Mouse (Mus musculus) hindlimb bud, embryonic 11.5 days (tissue): ENCODE measurements around the gene Tubg1.
"Not testable (repeated sequence)": the region's sequence is repeated elsewhere in the genome, so short reads cannot be mapped to it uniquely, and the experiment has no call there.

Experiments
- DNase-seq: peaks from one replicate; pipeline ENCODE4 v3.0.0-alpha.2; 2012; ENCODE audit warnings: low read depth, low spot score; ENCODE audit errors: extremely low spot score

Gene Tubg1

DNA sequence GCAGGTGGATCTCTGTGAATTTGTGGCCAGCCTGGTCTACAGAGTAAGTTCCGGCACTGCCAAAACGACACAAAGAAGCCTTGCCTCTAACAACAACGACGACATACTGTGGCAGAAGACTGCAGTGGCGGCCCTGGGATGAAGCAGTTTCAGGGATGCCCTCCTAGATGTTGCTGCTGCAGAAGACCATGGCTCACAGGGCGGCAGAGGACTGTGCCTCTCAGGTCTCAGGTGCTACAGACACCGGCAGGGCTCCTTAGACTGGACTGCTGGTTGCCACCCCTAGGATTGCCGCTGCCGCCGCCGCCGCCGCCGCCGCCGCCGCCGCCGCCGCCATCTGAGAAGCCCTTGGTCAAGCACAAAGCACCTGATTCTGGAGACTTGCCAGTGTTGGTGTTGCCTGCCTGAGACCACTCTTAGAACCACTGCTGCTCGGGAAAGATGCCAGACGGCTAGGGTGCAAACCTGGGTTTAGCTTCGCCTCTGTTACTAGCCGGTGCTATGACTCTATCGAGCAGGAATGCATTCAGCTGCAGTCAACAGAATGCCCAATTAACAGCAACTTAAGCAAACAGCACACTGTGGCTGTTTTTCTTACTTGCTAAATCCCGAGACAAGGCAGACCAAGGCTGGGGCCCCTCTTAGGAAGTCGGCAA is 20.6 kb downstream of the Tubg1 start:
- no peak for DNase-seq

DNA sequence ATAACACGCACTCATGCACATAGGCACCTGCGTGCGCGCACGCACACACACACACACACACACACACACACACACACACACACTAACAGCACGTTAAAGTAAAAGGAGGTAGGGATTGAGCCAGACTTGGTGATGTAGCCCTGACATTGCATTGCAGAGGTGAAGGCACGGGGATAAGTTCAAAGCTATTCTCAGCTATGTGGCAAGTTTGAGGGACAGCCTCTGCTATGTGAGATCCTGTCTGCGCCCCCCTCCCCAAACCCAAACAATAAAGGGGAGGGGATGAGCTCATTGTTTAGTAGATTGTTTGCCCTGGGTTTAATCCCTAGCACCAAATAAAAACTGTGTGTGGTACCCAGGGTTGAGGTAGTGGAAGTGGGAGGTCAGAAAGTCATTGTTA is 21.4 kb downstream of the Tubg1 start:
- DNase-seq, result no peak

DNA sequence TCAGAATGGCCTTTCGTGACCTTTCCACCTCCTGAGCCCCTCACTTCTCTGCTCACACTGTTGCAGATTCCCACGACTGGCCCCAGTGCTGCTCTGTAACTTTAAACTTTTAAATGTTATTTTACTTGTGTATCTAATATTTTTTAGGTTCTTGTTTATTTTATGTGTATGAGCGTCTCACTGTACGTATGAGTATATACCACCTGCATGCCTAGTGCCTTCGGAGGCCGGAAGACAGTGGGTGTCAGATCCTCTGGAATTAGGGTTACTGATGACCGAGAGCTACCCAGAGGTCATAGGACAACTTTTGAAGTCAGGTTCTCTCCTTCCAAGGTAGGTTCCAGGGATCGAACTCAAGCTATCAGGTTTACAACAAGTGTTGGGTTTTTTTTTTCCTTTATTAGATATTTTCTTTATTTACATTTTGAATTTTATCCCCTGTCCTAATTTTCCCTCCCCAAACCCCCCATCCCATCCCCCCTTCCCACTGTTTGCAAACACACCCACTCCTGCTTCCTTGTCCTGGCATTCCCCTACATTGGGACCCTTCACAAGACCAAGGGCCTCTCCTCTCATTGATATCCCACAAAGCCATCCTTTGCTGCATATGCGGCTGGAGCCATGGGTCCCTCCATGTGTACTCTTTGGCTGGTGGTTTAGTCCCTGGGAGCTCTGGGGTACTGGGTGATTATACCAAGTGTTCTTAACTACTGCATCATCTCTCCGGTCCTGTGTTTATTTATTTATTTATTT is 22.7 kb downstream of the Tubg1 start:
- DNase-seq, result no peak

DNA sequence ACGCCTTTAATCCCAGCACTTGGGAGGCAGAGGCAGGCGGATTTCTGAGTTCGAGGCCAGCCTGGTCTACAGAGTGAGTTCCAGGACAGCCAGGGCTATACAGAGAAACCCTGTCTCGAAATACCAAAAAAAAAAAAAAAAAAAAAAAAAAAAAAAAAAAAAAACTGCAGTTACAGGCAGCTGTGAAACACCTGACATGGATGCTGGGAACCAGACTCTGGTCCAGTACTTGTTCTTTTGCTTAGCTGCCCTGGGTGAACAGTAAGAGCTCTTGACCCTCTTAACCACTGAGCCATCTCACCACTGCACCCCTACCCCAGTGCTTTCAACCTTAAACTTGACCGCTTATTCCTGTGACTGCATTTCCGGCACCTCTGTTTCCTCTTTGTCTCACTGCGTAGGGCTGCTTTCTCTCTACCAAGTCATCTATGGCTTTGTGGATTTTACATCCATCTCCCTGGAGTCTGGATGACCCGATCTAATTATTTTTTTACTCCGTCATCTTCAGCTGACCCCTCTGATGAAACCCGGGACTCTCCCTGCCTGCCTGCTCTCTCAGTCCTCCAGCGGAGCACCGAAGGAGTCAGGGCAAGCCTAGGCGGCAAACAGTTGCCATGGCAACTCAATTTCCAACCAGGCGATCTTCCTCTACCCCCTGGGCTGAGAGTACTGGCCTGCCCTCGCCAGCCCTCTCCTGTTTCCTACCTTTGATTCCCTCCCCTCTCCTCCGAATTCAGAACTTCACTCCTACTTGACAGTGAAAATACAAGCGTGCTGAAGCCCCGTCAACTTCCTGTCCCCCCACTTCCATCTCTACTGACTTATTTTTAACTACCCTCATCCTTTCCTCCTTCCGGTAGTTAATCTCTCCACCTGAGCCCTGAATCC is 23.8 kb downstream of the Tubg1 start:
- DNase-seq, result no peak

DNA sequence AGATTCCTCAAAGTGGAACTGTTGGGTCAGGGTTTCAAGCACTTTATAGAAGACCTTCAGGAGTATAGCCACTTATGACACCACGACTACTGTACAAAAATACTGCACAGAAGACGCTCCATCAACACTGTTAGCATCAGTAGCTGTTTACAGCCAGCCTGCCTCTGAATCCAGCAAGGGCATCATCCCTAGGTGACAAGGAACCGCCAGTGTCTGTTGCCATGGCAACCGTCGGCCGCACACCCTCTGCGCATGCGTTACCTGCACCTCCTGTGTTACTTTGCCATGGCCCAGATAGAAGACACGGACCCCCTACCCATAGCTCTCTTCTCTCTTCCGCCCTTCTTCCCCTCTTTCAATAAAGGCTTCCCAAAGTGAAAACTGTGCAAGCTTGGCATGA is 26.6 kb downstream of the Tubg1 start:
- no peak for DNase-seq

DNA sequence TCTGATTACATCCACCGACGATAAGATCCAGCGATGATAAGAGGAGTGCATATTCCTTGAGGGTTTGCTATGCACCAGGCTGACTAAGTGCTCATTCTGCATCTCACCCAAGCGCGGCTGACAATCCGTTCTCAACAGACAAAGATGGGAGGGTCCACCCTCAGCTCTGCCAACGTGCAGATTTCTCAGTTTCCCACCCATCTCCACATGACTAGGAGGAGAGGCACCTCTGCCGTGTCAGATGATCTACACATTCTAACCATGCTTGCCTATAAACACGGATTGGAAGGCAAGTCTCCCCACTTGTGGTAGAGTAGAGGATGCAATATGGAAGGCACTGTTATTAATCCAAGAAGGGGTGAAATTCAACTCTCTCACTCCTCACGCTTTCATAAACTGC is 29.0 kb downstream of the Tubg1 start:
- no peak for DNase-seq

DNA sequence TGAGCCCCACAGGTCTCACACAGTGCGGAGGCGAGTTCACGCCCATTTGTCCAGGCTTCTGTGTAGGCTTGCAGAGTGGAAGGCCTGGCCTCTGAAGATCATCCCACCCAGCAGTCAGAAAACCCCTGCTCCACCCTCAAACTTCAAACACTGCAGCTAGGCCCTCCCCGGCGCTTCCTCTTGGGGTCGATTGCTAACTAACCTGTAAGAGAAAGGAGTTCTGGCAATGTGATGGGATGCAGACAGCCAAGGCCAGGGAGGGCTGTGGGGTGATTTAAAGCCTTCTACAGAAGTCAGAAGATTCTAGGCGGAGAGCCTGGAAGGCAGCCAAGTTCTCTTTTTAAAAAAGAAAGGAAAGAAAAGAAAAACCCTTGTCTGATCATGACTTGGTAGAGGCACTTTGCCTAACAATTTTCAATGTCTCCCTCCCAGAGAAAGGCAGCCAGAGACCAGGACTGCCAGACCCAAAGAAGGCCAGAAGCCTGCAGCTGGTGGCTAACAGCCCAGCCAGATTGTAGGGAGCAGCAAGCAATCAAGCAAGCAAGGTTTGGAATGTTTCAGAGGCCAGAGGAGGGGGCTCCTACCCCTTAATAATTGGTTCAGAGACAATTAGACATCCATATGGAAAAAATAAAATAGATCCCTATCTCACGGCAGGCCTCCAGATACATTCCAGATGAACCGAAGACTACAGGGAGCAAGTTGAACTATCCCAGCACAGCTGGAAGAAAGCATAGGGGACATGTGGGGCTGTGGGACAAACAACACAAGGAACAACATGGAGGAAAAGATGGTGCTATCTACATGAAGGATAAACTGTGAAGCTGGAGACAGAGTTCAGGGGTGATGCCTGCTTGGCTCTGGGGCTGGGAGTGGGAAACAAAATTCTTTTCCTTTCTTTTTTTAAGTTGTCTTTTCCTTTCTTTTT is 29.7 kb downstream of the Tubg1 start:
- no peak for DNase-seq

DNA sequence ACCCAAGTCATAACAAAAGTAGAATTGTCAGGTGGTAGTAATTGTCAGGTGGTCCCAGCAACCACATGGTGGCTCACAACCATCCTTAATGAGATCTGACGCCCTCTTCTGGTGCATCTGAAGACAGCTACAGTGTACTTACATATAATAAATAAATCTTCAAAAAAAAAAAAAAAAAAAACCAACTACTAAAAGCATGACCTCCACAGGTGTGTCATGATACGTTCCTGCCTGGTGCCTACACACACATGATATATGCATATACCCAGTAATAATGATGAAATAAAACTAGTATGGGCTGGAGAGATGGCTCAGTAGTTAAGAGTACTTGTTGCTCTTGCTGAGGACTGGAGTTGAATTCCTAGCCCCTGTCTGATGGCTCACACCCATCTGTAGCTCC is 31.3 kb downstream of the Tubg1 start:
- no peak for DNase-seq

DNA sequence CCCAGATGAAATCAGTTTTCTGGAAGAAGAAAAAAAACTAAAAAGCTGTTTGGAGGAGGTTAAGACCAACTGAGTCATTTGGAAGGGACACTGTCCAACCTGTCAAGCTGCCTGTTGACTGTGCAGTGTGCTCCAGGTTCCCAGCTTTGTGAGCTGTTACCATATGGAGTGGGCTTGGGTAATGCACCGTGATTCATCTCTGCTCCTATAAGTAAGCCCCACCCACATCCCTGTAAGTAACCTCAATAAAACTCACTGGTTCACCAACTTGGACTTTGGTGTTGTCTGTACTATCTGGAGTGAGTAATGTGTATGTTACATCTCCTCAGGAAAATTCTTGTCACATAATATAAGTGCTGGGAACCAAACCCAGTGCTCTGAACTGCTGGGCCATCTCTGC is 33.1 kb downstream of the Tubg1 start:
- no peak for DNase-seq

DNA sequence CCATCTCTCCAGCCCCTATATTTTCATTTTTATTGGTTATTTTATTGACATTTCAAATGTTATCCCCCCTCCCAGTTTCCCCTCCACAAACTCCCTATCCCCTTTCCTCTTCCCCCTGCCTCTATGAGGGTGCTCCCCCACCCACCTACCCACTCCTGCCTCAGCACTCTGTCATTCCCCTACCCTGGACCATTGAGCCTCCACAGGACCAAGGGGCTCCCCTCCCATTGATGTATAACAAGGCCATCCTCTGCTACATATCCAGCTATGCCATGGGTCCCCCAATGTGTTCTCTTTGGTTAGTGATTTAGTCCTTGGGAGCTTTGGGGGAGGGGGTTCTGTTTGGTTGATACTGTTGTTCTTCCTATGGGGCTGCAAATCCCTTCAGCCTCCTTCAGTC is 34.9 kb downstream of the Tubg1 start:
- no peak for DNase-seq

DNA sequence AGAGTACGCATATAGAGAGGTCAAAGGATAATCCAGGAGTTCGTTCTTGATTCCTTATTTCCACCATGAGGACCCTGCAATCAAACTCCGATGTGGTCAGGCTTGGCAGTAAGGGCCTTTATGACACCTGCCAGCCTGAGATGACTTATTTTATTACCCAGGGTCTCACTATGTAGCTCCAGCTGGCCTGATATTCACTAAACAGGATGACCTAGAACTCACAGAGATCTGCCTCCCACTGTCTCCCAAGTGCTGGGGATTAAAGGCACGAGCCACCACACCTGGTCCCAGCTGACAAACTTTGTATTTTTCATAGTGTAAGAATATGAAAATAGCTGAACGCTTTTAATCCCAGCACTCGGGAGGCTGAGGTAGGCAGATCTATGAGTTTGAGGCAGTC is 35.4 kb downstream of the Tubg1 start:
- no peak for DNase-seq

DNA sequence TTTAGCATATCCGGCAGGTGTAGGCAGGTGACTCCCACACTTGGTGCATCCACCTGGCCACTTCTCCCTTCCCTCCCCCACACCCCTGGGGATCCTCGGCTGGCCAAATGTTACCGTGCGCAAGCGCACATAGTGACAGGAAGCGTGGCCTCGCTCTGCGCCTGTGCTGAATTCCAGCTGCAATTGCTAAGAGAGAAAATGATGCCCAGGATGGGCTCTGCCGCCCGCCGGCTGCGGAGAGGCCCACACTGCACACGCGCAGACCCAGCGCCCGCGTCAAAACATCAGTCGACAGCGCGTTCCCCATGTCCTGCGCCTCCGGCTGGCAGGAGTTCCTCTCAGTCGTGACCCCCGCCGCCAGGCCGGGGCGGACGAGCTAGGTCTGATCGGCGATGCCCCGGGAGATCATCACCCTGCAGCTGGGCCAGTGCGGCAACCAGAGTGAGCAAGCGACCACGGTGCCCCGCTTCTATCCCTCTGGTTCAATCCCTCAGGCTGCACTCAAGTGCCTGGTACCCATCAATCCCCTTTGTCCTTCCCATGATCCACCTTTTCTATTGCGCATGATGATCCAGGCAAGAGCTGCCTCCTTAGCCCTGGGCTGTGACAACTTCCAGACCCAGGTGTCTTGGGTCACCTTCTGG is 36.1 kb downstream of the Tubg1 start, which contains the start of gene Tubg2:
Gene Tubg2, plus strand, starts transcription at position 180 of the 644 bp plus-strand sequence.
- no peak for DNase-seq

DNA sequence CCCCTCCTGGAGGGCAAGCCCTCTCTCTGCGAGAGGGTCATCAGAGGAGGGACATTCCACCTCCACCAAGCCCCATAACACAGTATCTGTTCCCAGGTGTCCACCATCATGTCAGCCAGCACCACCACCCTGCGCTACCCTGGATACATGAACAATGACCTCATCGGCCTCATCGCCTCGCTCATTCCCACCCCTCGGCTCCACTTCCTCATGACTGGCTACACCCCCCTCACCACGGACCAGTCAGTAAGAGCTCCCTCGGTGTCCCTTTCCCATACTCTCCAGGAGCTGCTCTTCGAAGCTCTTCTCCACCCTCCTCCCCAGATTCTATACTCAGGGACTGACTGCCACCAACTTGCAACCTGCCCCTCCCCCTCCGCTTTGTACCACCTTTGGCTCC is 40.4 kb downstream of the Tubg1 start:
- DNase-seq, result not testable (repeated sequence)

DNA sequence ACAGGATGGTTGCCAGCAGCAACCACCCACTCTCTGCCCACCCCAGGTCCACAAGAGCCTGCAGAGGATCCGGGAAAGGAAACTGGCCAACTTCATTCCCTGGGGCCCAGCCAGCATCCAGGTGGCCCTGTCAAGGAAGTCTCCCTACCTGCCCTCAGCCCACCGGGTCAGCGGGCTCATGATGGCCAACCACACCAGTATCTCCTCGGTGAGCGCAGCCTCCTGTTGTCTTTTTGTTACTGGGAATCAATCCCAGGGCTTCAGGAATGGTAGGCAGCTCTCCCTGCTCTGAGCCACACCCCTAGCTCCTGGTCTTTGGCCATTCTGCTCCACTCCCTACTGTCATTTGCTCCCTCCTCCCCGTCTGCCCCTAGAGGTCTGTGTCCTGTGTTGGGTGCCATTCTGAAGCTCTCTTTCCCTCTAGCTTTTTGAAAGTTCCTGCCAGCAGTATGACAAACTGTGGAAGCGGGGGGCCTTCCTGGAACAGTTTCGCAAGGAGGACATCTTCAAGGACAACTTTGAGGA is 41.3 kb downstream of the Tubg1 start:
- not testable (repeated sequence) for DNase-seq

DNA sequence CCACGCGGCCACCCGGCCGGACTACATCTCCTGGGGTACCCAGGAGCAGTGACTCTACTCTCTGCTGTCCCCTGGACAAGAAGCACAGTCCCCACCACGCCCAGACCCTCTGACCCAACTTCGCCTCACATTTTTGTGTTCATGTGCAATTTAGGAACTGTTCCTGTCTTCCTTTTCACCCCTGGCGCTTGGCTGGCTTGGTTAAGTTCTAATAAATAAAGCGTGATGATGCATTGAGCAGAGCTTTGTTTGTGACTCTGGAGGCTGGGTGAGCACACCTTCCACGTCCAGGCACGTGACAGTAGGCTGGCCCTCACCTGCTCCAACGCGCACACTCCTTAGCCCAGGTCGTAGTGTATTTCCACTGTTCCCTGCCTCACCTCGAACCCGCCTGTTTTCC is 41.8 kb downstream of the Tubg1 start:
- DNase-seq, result no peak

DNA sequence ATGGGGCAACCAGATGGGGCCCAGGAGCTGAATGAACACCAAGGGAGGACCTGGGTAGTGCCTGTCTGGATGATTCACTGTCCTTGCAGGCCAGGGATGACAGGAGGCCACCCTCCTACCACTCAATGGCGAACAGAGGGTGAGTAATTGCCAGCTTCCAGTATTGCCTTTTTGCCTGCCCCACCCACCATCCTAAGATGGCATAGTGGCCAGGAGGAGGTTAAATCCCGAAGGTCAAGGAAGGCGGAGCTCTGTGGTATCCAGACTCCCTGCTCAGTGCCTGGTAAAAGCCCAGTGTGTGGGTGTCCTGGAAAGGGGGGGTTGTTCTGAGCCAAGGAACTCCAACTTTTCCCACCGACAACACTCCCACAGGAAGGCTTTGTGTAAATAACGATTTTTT is 42.6 kb downstream of the Tubg1 start:
- DNase-seq, result no peak

DNA sequence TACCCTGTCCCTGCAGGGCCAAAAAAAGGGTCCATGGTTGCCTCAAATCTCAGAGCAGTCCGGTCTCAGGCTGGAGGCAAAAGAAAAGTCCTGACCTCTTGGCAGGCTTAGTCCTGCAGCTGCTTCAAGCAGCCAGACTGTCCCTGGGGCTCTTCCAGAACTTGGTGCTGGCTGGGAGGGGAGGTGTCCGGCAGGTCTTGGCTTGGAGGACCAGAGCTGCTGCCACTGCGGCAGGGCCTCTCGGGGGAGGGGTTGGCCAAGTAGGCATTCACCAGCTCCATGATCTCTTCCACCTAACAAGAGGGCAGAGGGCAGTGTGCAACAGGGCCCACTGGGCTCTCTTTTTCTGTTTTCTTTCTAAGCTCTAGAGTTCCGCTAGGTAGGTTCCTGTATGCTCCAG is 43.0 kb downstream of the Tubg1 start:
- DNase-seq, result no peak

DNA sequence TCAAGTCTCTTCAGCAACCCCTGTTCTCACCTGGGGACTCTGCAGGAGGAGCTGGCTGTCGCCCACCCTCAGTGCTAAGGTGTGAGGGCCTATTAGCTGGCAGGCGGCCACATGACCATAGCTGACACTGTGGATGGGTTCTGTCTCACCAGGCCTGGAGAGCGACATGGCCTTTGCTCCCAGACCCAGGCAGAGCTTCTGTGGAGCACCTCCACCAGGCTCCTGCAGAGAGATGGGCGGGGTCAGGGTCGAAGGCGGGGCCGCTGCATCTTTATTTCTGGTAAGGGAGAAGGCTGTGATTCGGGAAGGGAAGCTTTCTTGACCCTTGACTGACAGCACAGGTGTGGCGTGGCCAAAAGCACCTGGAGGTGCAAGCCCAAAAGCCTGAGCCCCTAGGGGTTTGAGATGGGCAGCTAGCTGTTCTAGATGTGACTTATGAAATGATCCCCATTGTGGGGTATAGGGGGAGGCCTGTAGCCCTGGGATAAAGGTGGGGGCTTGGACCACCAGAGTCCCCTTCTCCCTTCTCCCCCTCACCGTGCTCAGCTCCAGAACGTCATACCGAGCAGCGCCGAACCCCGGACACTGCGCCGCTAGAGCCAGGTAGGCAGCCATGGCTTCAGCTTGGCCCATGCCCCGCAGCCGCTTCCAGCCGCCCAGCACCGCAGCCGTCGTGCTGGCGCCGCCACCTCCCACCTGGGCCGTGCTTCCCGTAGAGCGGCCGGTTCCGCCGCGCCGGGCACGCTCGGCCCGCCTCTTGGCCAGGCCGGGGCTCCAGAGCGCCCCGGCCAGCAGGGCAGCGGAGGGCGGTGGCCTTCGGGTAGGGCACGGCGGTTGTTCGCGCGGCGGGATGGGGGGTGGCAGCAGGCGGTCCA is 44.0 kb downstream of the Tubg1 start:
- DNase-seq, result no peak

DNA sequence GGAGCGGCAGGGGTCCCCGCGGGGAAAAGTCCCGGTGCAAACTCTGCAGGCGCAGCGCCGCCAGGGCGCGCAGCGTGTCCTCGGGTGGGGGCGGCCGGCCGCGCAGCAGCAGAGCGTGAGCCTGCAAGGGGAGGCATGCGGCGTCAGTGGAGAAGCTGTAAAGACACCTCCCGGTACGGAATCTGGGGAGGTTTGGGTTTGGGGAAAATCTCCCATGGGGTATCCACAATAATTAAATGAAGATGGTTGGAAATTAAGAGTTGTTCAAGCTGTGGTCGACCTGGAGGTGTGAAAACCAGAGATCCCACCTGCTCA is 44.6 kb downstream of the Tubg1 start:
- DNase-seq, result no peak
